Mouse (Mus musculus) MEL (cell line): Measurements from ENCODE around the gene Rhot2. TPM values are rescaled to one million over a fixed set of nuclear protein-coding genes. Genes with fewer than 3 reads are reported as not detected.

Experiments used
- DNase-seq: peaks from one replicate; pipeline ENCODE4 v3.0.0; 2011; ENCODE audit warnings: low read depth, low spot score
- H3K27ac ChIP-seq: 2 replicates; pipeline ENCODE4 v1.5.1; 2012; ENCODE audit warnings: low read depth, mild to moderate bottlenecking, control low read depth, low read length, moderate library complexity; ENCODE audit not compliant: control insufficient read depth
- H3K27me3 ChIP-seq, 2 experiments: fragments of 150-350 bp in 1 of 2; sonication (generic) in 1 of 2; 2 replicates each; pipeline ENCODE4 v1.6.1; 2012; ENCODE audit warnings: low read length in 2 of 2, mild to moderate bottlenecking in 2 of 2, improper control_type of control experiment in 1 of 2, moderate library complexity in 1 of 2; ENCODE audit not compliant: insufficient read depth in 2 of 2, control insufficient read depth in 1 of 2
- H3K36me3 ChIP-seq, 2 experiments: 2 replicates each; pipeline ENCODE4 v1.6.1; 2012 to 2014; ENCODE audit warnings: low read length in 2 of 2, improper control_type of control experiment in 1 of 2, inconsistent platforms in 1 of 2, mild to moderate bottlenecking in 1 of 2; ENCODE audit not compliant: insufficient read depth in 2 of 2, control insufficient read depth in 1 of 2
- H3K4me1 ChIP-seq, 2 experiments: fragments of 150-350 bp in 1 of 2; sonication (generic) in 1 of 2; 2 replicates each; pipeline ENCODE4 v1.6.1; 2012; ENCODE audit warnings: low read length in 2 of 2, improper control_type of control experiment in 1 of 2, mild to moderate bottlenecking in 1 of 2; ENCODE audit not compliant: insufficient read depth in 2 of 2, control insufficient read depth in 1 of 2
- H3K4me3 ChIP-seq, 2 experiments: fragments of 150-350 bp in 1 of 2; sonication (generic) in 1 of 2; 2 replicates each; pipeline ENCODE4 v1.5.1; 2012; ENCODE audit warnings: low read depth in 2 of 2, low read length in 2 of 2, mild to moderate bottlenecking in 2 of 2, moderate library complexity in 2 of 2, control low read depth in 1 of 2, improper control_type of control experiment in 1 of 2; ENCODE audit not compliant: control insufficient read depth in 1 of 2, insufficient read depth in 1 of 2
- H3K79me2 ChIP-seq: 2 replicates; pipeline ENCODE4 v1.6.1; 2012; ENCODE audit warnings: mild to moderate bottlenecking, low read length, moderate library complexity; ENCODE audit not compliant: control insufficient read depth, poor library complexity, insufficient read depth
- H3K9ac ChIP-seq: 2 replicates; pipeline ENCODE4 v1.6.1; 2012; ENCODE audit warnings: low read depth, mild to moderate bottlenecking, control low read depth, low read length, moderate library complexity; ENCODE audit not compliant: control insufficient read depth, poor library complexity, severe bottlenecking
- H3K9me3 ChIP-seq: fragments of 150-350 bp; sonication (generic); replicated peaks from 2 replicates; pipeline ENCODE4 v1.6.1; 2012; ENCODE audit warnings: mild to moderate bottlenecking, low read length, improper control_type of control experiment, moderate library complexity; ENCODE audit not compliant: insufficient read depth
- BHLHE40 ChIP-seq: IDR thresholded peaks from 2 replicates; pipeline ENCODE4 v1.6.1; 2012; ENCODE audit warnings: low read depth, mild to moderate bottlenecking, inconsistent platforms, low read length, improper control_type of control experiment, borderline replicate concordance
- CHD1 ChIP-seq: IDR thresholded peaks from 2 replicates; pipeline ENCODE4 v1.6.1; 2012; ENCODE audit warnings: low read depth, mild to moderate bottlenecking, inconsistent platforms, low read length, improper control_type of control experiment
- CHD2 ChIP-seq: IDR thresholded peaks from 2 replicates; pipeline ENCODE4 v1.6.1; 2011; ENCODE audit warnings: low read length, improper control_type of control experiment
- CTCF ChIP-seq, 3 experiments: IDR thresholded peaks in 2 of 3; conservative IDR thresholded peaks in 1 of 3; 2 replicates each; pipeline ENCODE4 v1.5.1; 2011 to 2012; ENCODE audit warnings: low read length in 3 of 3, low read depth in 2 of 3, mild to moderate bottlenecking in 2 of 3, improper control_type of control experiment in 1 of 3, inconsistent platforms in 1 of 3, mixed read lengths in 1 of 3, moderate library complexity in 1 of 3; ENCODE audit not compliant: control insufficient read depth in 1 of 3, insufficient read depth in 1 of 3, poor library complexity in 1 of 3, severe bottlenecking in 1 of 3
- E2F4 ChIP-seq: IDR thresholded peaks from 2 replicates; pipeline ENCODE4 v1.6.1; 2011; ENCODE audit warnings: low read depth, low read length, improper control_type of control experiment, borderline replicate concordance
- ELF1 ChIP-seq: IDR thresholded peaks from 2 replicates; pipeline ENCODE4 v1.6.1; 2014; ENCODE audit warnings: low read depth, mild to moderate bottlenecking, inconsistent platforms, low read length, improper control_type of control experiment, moderate library complexity
- ETS1 ChIP-seq: IDR thresholded peaks from 2 replicates; pipeline ENCODE4 v1.6.1; 2012; ENCODE audit warnings: low read depth, mild to moderate bottlenecking, inconsistent platforms, low read length, improper control_type of control experiment, moderate library complexity
- GABPA ChIP-seq: IDR thresholded peaks from 2 replicates; pipeline ENCODE4 v1.6.1; 2012; ENCODE audit warnings: low read depth, mild to moderate bottlenecking, inconsistent platforms, low read length, improper control_type of control experiment, moderate library complexity
- GATA1 ChIP-seq: IDR thresholded peaks from 2 replicates; pipeline ENCODE4 v1.6.1; 2011; ENCODE audit warnings: low read depth, low read length, improper control_type of control experiment
- HCFC1 ChIP-seq: IDR thresholded peaks from 2 replicates; pipeline ENCODE4 v1.6.1; 2012; ENCODE audit warnings: low read depth, mild to moderate bottlenecking, inconsistent platforms, low read length, improper control_type of control experiment, moderate library complexity
- JUND ChIP-seq: IDR thresholded peaks from 2 replicates; pipeline ENCODE4 v1.6.1; 2011; ENCODE audit warnings: low read depth, mild to moderate bottlenecking, improper control_type of control experiment, low read length
- KAT2A ChIP-seq: conservative IDR thresholded peaks from 2 replicates; pipeline ENCODE4 v1.6.1; 2012; ENCODE audit warnings: low read depth, low read length, improper control_type of control experiment, inconsistent platforms
- MAFK ChIP-seq: IDR thresholded peaks from 2 replicates; pipeline ENCODE4 v1.6.1; 2011; ENCODE audit warnings: low read depth, mild to moderate bottlenecking, low read length, improper control_type of control experiment, borderline replicate concordance
- MAX ChIP-seq: IDR thresholded peaks from 2 replicates; pipeline ENCODE4 v1.6.1; 2011; ENCODE audit warnings: low read length, improper control_type of control experiment
- MAZ ChIP-seq: IDR thresholded peaks from 2 replicates; pipeline ENCODE4 v1.6.1; 2012; ENCODE audit warnings: low read depth, mild to moderate bottlenecking, inconsistent platforms, low read length, improper control_type of control experiment
- MEF2A ChIP-seq: IDR thresholded peaks from 2 replicates; pipeline ENCODE4 v1.6.1; 2014; ENCODE audit warnings: low read depth, mild to moderate bottlenecking, inconsistent platforms, low read length, improper control_type of control experiment; ENCODE audit not compliant: poor library complexity, insufficient replicate concordance, severe bottlenecking; ENCODE audit errors: extremely low read depth
- MXI1 ChIP-seq: IDR thresholded peaks from 2 replicates; pipeline ENCODE4 v1.6.1; 2011; ENCODE audit warnings: mild to moderate bottlenecking, low read depth, low read length, improper control_type of control experiment
- MYC ChIP-seq: IDR thresholded peaks from 2 replicates; pipeline ENCODE4 v1.6.1; 2011; ENCODE audit warnings: low read depth, mild to moderate bottlenecking, low read length, improper control_type of control experiment, moderate library complexity
- NELFE ChIP-seq: IDR thresholded peaks from 2 replicates; pipeline ENCODE4 v1.6.1; 2011; ENCODE audit warnings: low read depth, low read length, improper control_type of control experiment
- NRF1 ChIP-seq: IDR thresholded peaks from 2 replicates; pipeline ENCODE4 v1.6.1; 2014; ENCODE audit warnings: low read depth, mild to moderate bottlenecking, inconsistent platforms, low read length, improper control_type of control experiment, moderate library complexity; ENCODE audit not compliant: poor library complexity, insufficient read depth, severe bottlenecking
- POLR2A ChIP-seq, 2 experiments: IDR thresholded peaks; 2 replicates each; pipeline ENCODE4 v1.6.1; 2011 to 2012; ENCODE audit warnings: low read length in 2 of 2, mild to moderate bottlenecking in 2 of 2, control low read depth in 1 of 2, improper control_type of control experiment in 1 of 2, low read depth in 1 of 2, moderate library complexity in 1 of 2; ENCODE audit not compliant: control insufficient read depth in 1 of 2, insufficient read depth in 1 of 2, poor library complexity in 1 of 2
- POLR2AphosphoS2 ChIP-seq: IDR thresholded peaks from 2 replicates; pipeline ENCODE4 v1.6.1; 2011; ENCODE audit warnings: low read length, improper control_type of control experiment
- POLR2AphosphoS5 ChIP-seq: IDR thresholded peaks from 2 replicates; pipeline ENCODE4 v1.6.1; 2012; ENCODE audit warnings: low read depth, borderline replicate concordance, mild to moderate bottlenecking, inconsistent platforms, low read length, moderate library complexity, mixed read lengths
- RAD21 ChIP-seq: IDR thresholded peaks from 2 replicates; pipeline ENCODE4 v1.6.1; 2011; ENCODE audit warnings: mild to moderate bottlenecking, low read depth, low read length, improper control_type of control experiment
- RCOR1 ChIP-seq: IDR thresholded peaks from 2 replicates; pipeline ENCODE4 v1.6.1; 2012; ENCODE audit warnings: low read depth, mild to moderate bottlenecking, inconsistent platforms, low read length, improper control_type of control experiment
- SIN3A ChIP-seq: IDR thresholded peaks from 2 replicates; pipeline ENCODE4 v1.6.1; 2012; ENCODE audit warnings: low read length, improper control_type of control experiment, inconsistent platforms
- SMC3 ChIP-seq: IDR thresholded peaks from 2 replicates; pipeline ENCODE4 v1.6.1; 2011; ENCODE audit warnings: low read depth, low read length, improper control_type of control experiment
- TAL1 ChIP-seq: IDR thresholded peaks from 2 replicates; pipeline ENCODE4 v1.6.1; 2012; ENCODE audit warnings: mild to moderate bottlenecking, inconsistent platforms, low read length, moderate library complexity, mixed read lengths
- TBP ChIP-seq: IDR thresholded peaks from 2 replicates; pipeline ENCODE4 v1.8.0; 2011; ENCODE audit warnings: low read depth, low read length, improper control_type of control experiment
- TCF12 ChIP-seq: IDR thresholded peaks from 2 replicates; pipeline ENCODE4 v1.6.1; 2014; ENCODE audit warnings: low read depth, mild to moderate bottlenecking, inconsistent platforms, low read length, improper control_type of control experiment, moderate library complexity
- UBTF ChIP-seq: IDR thresholded peaks from 2 replicates; pipeline ENCODE4 v1.6.1; 2012; ENCODE audit warnings: low read depth, mild to moderate bottlenecking, inconsistent platforms, low read length, improper control_type of control experiment, moderate library complexity, borderline replicate concordance; ENCODE audit not compliant: insufficient read depth
- USF1 ChIP-seq: IDR thresholded peaks from 2 replicates; pipeline ENCODE4 v1.6.1; 2014; ENCODE audit warnings: low read depth, mild to moderate bottlenecking, inconsistent platforms, low read length, improper control_type of control experiment, moderate library complexity
- USF2 ChIP-seq, 2 experiments: IDR thresholded peaks; 2 replicates each; pipeline ENCODE4 v1.6.1; 2011 to 2012; ENCODE audit warnings: improper control_type of control experiment in 2 of 2, low read length in 2 of 2, borderline replicate concordance in 1 of 2, inconsistent platforms in 1 of 2, low read depth in 1 of 2, mild to moderate bottlenecking in 1 of 2; ENCODE audit not compliant: insufficient read depth in 1 of 2
- ZC3H11A ChIP-seq: IDR thresholded peaks from 2 replicates; pipeline ENCODE4 v1.6.1; 2012; ENCODE audit warnings: low read depth, mild to moderate bottlenecking, inconsistent platforms, low read length, improper control_type of control experiment
- ZMIZ1 ChIP-seq: IDR thresholded peaks from 2 replicates; pipeline ENCODE4 v1.6.1; 2012; ENCODE audit warnings: low read depth, mild to moderate bottlenecking, inconsistent platforms, low read length, improper control_type of control experiment, moderate library complexity
- ZNF384 ChIP-seq: IDR thresholded peaks from 2 replicates; pipeline ENCODE4 v1.6.1; 2012; ENCODE audit warnings: low read depth, mild to moderate bottlenecking, inconsistent platforms, low read length, improper control_type of control experiment
- polyA plus RNA-seq, 2 experiments: library from polyadenylated mRNA; stranded (reverse) in 1 of 2; unstranded in 1 of 2; fragments of >175 nt in 1 of 2; fragments of >200 nt in 1 of 2; gene quantifications; 2 replicates each; pipeline versions ENCODE4 v1.2.1 to v1.2.4; 2012; ENCODE audit warnings: low replicate concordance in 2 of 2, low read depth in 1 of 2; ENCODE audit not compliant: insufficient read length in 2 of 2, insufficient read depth in 1 of 2, missing spikeins in 1 of 2
- total RNA-seq: library from RNA; depleted of rRNA; stranded (reverse); fragments of 300-350 nt; gene quantifications from 2 replicates; pipeline ENCODE4 v1.2.3, GENCODE M21; 2012; rRNA removed

The Rhot2 gene
- total RNA-seq (24.9 and 29.1 TPM in 2 replicates), polyA plus RNA-seq (10 to 100 TPM in 1 of 2 experiments, not detected in 1; 54.5 TPM)

GRCm38 (mm10) chr17:25844396-25844901 lies at the start of gene Rhot2:
Gene Rhot2 (minus strand): TSS chr17:25844851.
- H3K79me2 ChIP-seq, result peaks cover 11% of the 10 kb centered on the region
- peaks cover 3 to 15% of the 10 kb centered on the region in 2 experiments; a peak in 3 of 4 replicates for H3K4me1 ChIP-seq
- H3K36me3 ChIP-seq, result peaks cover 0 to 3% of the 10 kb centered on the region in 2 experiments; a peak in 2 of 4 replicates
- H3K27me3 ChIP-seq, result no peaks in the 10 kb centered on the region
- peak within 1 kb of the TSS; percentile 89 for H3K9ac ChIP-seq
- peak within 1 kb of the TSS; percentile 79 for H3K27ac ChIP-seq
- H3K4me3 ChIP-seq, result peak within 1 kb of the TSS; percentile 75 to 86
- DNase-seq, result peak; percentile 96
- no peaks in the 10 kb centered on the region for H3K9me3 ChIP-seq
- TF ChIP-seq MEF2A (no peak), HCFC1 (peak; percentile 84), CHD2 (no peak), USF1 (no peak), POLR2AphosphoS5 (no peak; the same call in 1 of the 2 replicates), ETS1 (0 out of 2 replicates have a peak, but pooled peaks have one; percentile 30), ZNF384 (no peak), POLR2AphosphoS2 (peak; percentile 94), USF2 (IDR thresholded peaks at IDR 0.05; ENCODE audit: borderline replicate concordance in 1 of 2, insufficient read depth in 1 of 2, low read depth in 1 of 2, low read length in 2 of 2) (no peak), E2F4 (no peak), MAX (no peak), TCF12 (peak; percentile 62), CHD1 (no peak), SIN3A (peak; percentile 52), RCOR1 (0 out of 2 replicates have a peak, but pooled peaks have one; percentile 10), KAT2A (no peak), MYC (no peak), POLR2A (IDR thresholded peaks at IDR 0.05; ENCODE audit: control insufficient read depth in 1 of 2, insufficient read depth in 1 of 2, low read depth in 1 of 2, low read length in 2 of 2, poor library complexity in 1 of 2) (peak; percentile 90 to 93), JUND (no peak), NELFE (peak; percentile 78), SMC3 (no peak), NRF1 (no peak), TAL1 (no peak), ZC3H11A (no peak), RAD21 (no peak), ZMIZ1 (peak; percentile 82), ELF1 (peak; percentile 78), TBP (peak; percentile 77), UBTF (no peak), GATA1 (no peak), MXI1 (peak; percentile 54; the same call in 1 of the 2 replicates), CTCF (IDR thresholded peaks at IDR 0.05 in 2 of 3, conservative IDR thresholded peaks at IDR 0.05 in 1 of 3; ENCODE audit: control insufficient read depth in 1 of 3, insufficient read depth in 1 of 3, low read depth in 2 of 3, low read length in 3 of 3, poor library complexity in 1 of 3, severe bottlenecking in 1 of 3) (peak in 1 of 3 experiments; percentile 29; a peak in 2 of 6 replicates), BHLHE40 (no peak), GABPA (no peak), MAFK (no peak), MAZ (peak; percentile 86)
